Mouse (Mus musculus) mesoderm, embryonic 11.5 days (tissue): ENCODE data around the gene Dgki.

Experiments
- DNase-seq: peaks from one replicate; pipeline ENCODE4 v3.0.0-alpha.2; 2012; ENCODE audit warnings: low read depth, low spot score

The Dgki gene

GRCm38 (mm10) chr6:37299562-37300390 lies at the start of gene Dgki:
Dgki (minus strand) TSS chr6:37300184.
- peak; percentile 75 for DNase-seq

- DNase-seq = no peak
Measured at GRCm38 (mm10) chr6:37347606-37348005, 47.6 kb upstream of the Dgki start.

- no peak for DNase-seq
Measured at GRCm38 (mm10) chr6:37338055-37338454, 38.1 kb upstream of the Dgki start.

- DNase-seq = no peak
Measured at GRCm38 (mm10) chr6:37336831-37337260, 36.9 kb upstream of the Dgki start.

- DNase-seq = no peak
Measured at GRCm38 (mm10) chr6:37336381-37336780, 36.4 kb upstream of the Dgki start.

GRCm38 (mm10) chr6:37332846-37333245 lies 32.9 kb upstream of the Dgki start:
- DNase-seq = no peak

- peak; percentile 19 for DNase-seq
Measured at GRCm38 (mm10) chr6:37329901-37330864, 30.2 kb upstream of the Dgki start.

- no peak for DNase-seq
Measured at GRCm38 (mm10) chr6:37329376-37329775, 29.4 kb upstream of the Dgki start.

- no peak for DNase-seq
Measured at GRCm38 (mm10) chr6:37328671-37329070, 28.7 kb upstream of the Dgki start.

- no peak for DNase-seq
Measured at GRCm38 (mm10) chr6:37327519-37327918, 27.5 kb upstream of the Dgki start.

GRCm38 (mm10) chr6:37326603-37326955 lies 26.6 kb upstream of the Dgki start:
- DNase-seq = no peak

- no peak for DNase-seq
Measured at GRCm38 (mm10) chr6:37325906-37326602, 26.1 kb upstream of the Dgki start.

- no peak for DNase-seq
Measured at GRCm38 (mm10) chr6:37325076-37325475, 25.1 kb upstream of the Dgki start.

GRCm38 (mm10) chr6:37322641-37323040 lies 22.7 kb upstream of the Dgki start:
- no peak for DNase-seq

GRCm38 (mm10) chr6:37322088-37322487 lies 22.1 kb upstream of the Dgki start:
- DNase-seq = no peak

- DNase-seq = no peak
Measured at GRCm38 (mm10) chr6:37317904-37318303, 17.9 kb upstream of the Dgki start.

GRCm38 (mm10) chr6:37315440-37315839 lies 15.5 kb upstream of the Dgki start:
- no peak for DNase-seq

- no peak for DNase-seq
Measured at GRCm38 (mm10) chr6:37310601-37311000, 10.6 kb upstream of the Dgki start.

- DNase-seq = no peak
Measured at GRCm38 (mm10) chr6:37306616-37307015, 6.6 kb upstream of the Dgki start.

GRCm38 (mm10) chr6:37300492-37300891 lies 508 bp upstream of the Dgki start:
- DNase-seq = no peak

GRCm38 (mm10) chr6:37298982-37299381 lies 1.0 kb downstream of the Dgki start:
- no peak for DNase-seq
